Mouse (Mus musculus): ENCODE data around the gene Mtmr11. TPM values are rescaled to one million over a fixed set of nuclear protein-coding genes. Genes with fewer than 3 reads are reported as not detected.

The Mtmr11 gene
- 4.6 TPM for polyA plus RNA-seq (2012; fragmentation: generic; extraction: Trizol)

DNA sequence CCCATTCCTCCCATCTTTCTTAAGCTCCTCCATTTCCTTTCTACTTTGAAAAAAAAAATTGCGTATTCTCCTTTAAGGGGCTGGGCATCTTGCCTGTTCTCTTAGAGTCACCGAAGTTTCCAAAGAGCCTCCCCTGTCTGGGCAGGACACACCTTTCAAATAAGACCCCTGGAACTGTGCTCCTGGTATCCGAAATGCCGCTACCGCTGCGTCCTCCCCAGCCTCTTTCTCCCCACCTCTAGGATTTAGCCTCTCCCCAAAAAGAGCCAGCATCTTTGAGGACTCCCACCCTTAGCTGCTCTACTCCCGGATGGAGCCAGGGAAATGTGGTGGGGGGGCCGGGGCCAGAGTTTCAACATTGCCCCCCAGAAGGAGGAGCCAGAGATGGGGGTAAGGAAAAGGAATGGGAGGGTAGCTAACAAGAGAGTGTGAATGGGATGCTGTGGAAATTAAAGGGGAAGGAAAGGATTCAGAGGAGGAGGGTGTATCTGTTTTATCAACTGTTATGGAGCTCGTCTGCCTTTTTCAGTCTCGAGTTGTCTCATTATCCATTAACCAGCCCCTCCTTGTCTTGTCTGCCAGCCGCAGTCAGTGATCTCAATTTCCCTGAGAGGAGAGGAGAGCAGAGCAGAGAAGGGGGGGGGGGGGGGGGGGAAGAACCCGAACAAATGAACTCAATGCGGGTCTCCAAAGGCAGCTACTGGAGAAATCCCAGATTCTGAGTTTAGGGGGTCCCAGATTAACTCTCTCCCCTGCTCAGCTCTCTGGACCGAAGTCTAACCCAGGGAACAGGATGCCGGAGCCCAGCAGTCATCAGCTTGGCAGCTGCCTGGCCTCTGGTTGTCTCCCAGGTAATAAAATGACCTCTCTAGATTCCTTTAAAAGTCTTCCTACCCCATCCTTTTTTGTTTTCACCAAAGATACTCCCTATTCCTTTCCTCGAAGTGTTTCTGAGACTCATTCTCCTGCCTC, at the start of gene Mtmr11:
Gene Mtmr11, plus strand, starts transcription at position 136 of the 972 bp plus-strand sequence.
- Histone ChIP-seq H3K27me3 (ENCODE audit: control insufficient read depth, insufficient read depth, insufficient read length) (no peaks in the 10 kb centered on the region), H3K4me2 (ENCODE audit: low read depth) (peak within 1 kb of the TSS; percentile 97), H3K4me3 (peak within 1 kb of the TSS; percentile 31), H3K79me2 (ENCODE audit: control insufficient read depth, insufficient read depth) (no peaks in the 10 kb centered on the region), H3K36me3 (ENCODE audit: control insufficient read depth, insufficient read depth) (no peaks in the 10 kb centered on the region), H3ac (ENCODE audit: control insufficient read depth, insufficient read length) (peak within 1 kb of the TSS; percentile 11)
- TF ChIP-seq E2F4 (IDR thresholded peaks at IDR 0.05; ENCODE audit: insufficient read depth) (no peak), POLR2A (IDR thresholded peaks at IDR 0.05; ENCODE audit: insufficient read length, low read depth) (peak; percentile 20)

DNA sequence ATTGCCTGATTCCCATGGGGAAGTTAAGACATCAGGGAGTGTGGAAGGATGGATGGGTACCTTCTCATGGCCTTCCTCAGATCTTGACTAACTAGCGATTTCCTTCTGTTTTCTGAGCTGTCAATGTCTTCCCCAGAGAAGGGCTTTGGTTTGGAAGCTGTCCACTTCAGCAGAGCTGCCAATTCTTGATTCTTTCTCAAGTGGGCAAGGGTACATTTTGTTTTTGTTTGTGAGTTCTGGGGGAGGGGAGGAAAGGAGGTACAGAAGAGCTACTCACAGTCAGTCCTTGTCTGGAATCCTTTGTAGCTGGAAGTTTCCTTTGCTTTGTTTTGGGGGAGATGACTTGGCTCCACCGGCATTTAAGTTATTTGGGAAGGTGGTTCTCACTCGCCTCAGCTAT, 48.6 kb upstream of the Mtmr11 start:
- Histone ChIP-seq H3K79me2 (ENCODE audit: control insufficient read depth, insufficient read depth) (peaks cover 86% of the 10 kb centered on the region), H3K4me2 (ENCODE audit: low read depth) (peak overlapping the region; percentile 65), H3K4me3 (no peak overlapping the region), H3K27me3 (ENCODE audit: control insufficient read depth, insufficient read depth, insufficient read length) (no peaks in the 10 kb centered on the region), H3ac (ENCODE audit: control insufficient read depth, insufficient read length) (no peak overlapping the region), H3K36me3 (ENCODE audit: control insufficient read depth, insufficient read depth) (peaks cover 10% of the 10 kb centered on the region)
- TF ChIP-seq MYOG (IDR thresholded peaks at IDR 0.05; ENCODE audit: control insufficient read depth in 1 of 3, insufficient read depth in 1 of 3, insufficient read length in 2 of 3, low read depth in 2 of 3) (no peak), REST (IDR thresholded peaks at IDR 0.05; ENCODE audit: insufficient read depth, insufficient read length) (no peak), MAX (IDR thresholded peaks at IDR 0.05; ENCODE audit: low read depth) (no peak), SRF (IDR thresholded peaks at IDR 0.05; ENCODE audit: control insufficient read depth, insufficient read length, low read depth) (no peak), MYOD1 (IDR thresholded peaks at IDR 0.05; ENCODE audit: control insufficient read depth in 1 of 3, insufficient read length in 2 of 3, low read depth in 2 of 3) (no peak), E2F4 (IDR thresholded peaks at IDR 0.05; ENCODE audit: insufficient read depth) (no peak), USF1 (IDR thresholded peaks at IDR 0.05; ENCODE audit: low read depth) (no peak), TCF3 (IDR thresholded peaks at IDR 0.05; ENCODE audit: insufficient read length, low read depth) (no peak), CEBPB (IDR thresholded peaks at IDR 0.05; ENCODE audit: insufficient read depth, poor library complexity, severe bottlenecking) (no peak), POLR2AphosphoS2 (IDR thresholded peaks at IDR 0.05; ENCODE audit: insufficient read length, low read depth) (no peak), POLR2A (IDR thresholded peaks at IDR 0.05; ENCODE audit: insufficient read length, low read depth) (no peak), TCF12 (IDR thresholded peaks at IDR 0.05; ENCODE audit: insufficient read depth, poor library complexity, severe bottlenecking) (no peak)

DNA sequence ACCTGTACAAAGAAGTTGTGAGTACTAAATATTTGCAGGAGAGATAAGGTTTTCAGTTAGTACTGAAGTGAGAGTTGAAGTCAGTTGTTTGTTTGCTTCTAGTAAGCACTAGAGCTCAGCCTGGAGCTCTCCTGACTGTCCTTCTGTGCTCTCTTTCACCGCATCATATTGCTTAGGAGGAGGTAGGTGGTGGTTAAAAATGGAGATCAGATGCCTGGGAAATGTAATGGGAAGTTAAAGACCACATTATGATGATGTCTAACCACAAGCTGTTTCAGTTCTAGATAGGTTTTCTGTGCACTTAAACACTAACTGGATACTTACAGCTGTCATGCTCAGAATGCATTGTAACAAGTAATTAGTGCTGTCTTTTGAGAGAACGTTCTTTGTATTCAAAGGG, 43.7 kb upstream of the Mtmr11 start:
- Histone ChIP-seq H3K27me3 (ENCODE audit: control insufficient read depth, insufficient read depth, insufficient read length) (no peaks in the 10 kb centered on the region), H3K36me3 (ENCODE audit: control insufficient read depth, insufficient read depth) (no peaks in the 10 kb centered on the region), H3K4me2 (ENCODE audit: low read depth) (peak overlapping the region; percentile 54), H3ac (ENCODE audit: control insufficient read depth, insufficient read length) (no peak overlapping the region), H3K79me2 (ENCODE audit: control insufficient read depth, insufficient read depth) (peaks cover 89% of the 10 kb centered on the region), H3K4me3 (no peak overlapping the region)
- TF ChIP-seq REST (IDR thresholded peaks at IDR 0.05; ENCODE audit: insufficient read depth, insufficient read length) (no peak), MAX (IDR thresholded peaks at IDR 0.05; ENCODE audit: low read depth) (no peak), TCF3 (IDR thresholded peaks at IDR 0.05; ENCODE audit: insufficient read length, low read depth) (no peak), MYOG (IDR thresholded peaks at IDR 0.05; ENCODE audit: control insufficient read depth in 1 of 3, insufficient read depth in 1 of 3, insufficient read length in 2 of 3, low read depth in 2 of 3) (no peak), MYOD1 (IDR thresholded peaks at IDR 0.05; ENCODE audit: control insufficient read depth in 1 of 3, insufficient read length in 2 of 3, low read depth in 2 of 3) (no peak), E2F4 (IDR thresholded peaks at IDR 0.05; ENCODE audit: insufficient read depth) (no peak), POLR2A (IDR thresholded peaks at IDR 0.05; ENCODE audit: insufficient read length, low read depth) (no peak), CEBPB (IDR thresholded peaks at IDR 0.05; ENCODE audit: insufficient read depth, poor library complexity, severe bottlenecking) (no peak), SRF (IDR thresholded peaks at IDR 0.05; ENCODE audit: control insufficient read depth, insufficient read length, low read depth) (no peak), POLR2AphosphoS2 (IDR thresholded peaks at IDR 0.05; ENCODE audit: insufficient read length, low read depth) (no peak), USF1 (IDR thresholded peaks at IDR 0.05; ENCODE audit: low read depth) (no peak), TCF12 (IDR thresholded peaks at IDR 0.05; ENCODE audit: insufficient read depth, poor library complexity, severe bottlenecking) (no peak)

DNA sequence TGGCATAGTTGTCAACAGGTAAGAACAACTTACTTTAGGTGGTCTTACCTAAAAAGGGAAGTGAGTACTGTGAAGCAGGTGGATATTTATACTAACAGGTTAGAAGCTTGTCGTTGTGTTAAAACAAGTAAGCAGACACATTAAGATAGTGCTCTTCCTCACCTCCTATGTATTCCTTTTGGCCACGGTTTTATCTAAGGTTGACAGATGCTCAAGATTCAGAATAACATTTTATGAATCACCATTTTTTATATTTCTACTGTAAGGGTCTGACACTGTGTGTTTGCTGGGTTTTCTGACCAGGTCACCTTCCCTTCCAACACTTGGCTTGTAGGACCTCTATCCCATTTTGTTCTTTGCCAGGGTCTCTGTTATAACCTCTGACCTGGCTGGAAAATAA, 43.1 kb upstream of the Mtmr11 start:
- no peaks in the 10 kb centered on the region for H3K27me3 ChIP-seq (ENCODE audit: control insufficient read depth, insufficient read depth, insufficient read length)
- H3K36me3 ChIP-seq (ENCODE audit: control insufficient read depth, insufficient read depth): no peaks in the 10 kb centered on the region
- no peak overlapping the region for H3K4me3 ChIP-seq
- peaks cover 94% of the 10 kb centered on the region for H3K79me2 ChIP-seq (ENCODE audit: control insufficient read depth, insufficient read depth)
- no peak overlapping the region for H3ac ChIP-seq (ENCODE audit: control insufficient read depth, insufficient read length)
- TF ChIP-seq USF1 (IDR thresholded peaks at IDR 0.05; ENCODE audit: low read depth) (no peak), POLR2AphosphoS2 (IDR thresholded peaks at IDR 0.05; ENCODE audit: insufficient read length, low read depth) (no peak), CEBPB (IDR thresholded peaks at IDR 0.05; ENCODE audit: insufficient read depth, poor library complexity, severe bottlenecking) (no peak), MYOG (IDR thresholded peaks at IDR 0.05; ENCODE audit: control insufficient read depth in 1 of 3, insufficient read depth in 1 of 3, insufficient read length in 2 of 3, low read depth in 2 of 3) (no peak)
- H3K4me2 ChIP-seq (ENCODE audit: low read depth): peak overlapping the region; percentile 54

DNA sequence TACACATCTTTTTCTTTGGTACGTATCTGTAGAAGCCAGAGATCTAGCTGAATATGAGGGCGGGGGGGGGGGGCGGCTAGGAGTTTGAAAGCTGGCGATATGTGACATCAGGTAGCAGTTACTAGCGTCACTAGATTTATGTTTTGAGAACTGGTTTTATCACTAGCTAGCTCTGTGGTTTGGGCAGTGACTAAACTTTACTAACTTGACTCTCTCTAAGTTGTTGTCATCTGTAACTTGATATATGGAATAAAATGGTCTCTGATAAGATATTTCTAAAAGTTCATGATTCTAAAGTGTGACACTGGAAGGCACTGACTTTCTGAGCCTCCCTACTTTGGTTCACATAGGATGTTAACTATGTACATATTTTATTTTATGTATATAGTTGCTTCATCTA, 37.6 kb upstream of the Mtmr11 start:
- H3K27me3 ChIP-seq (ENCODE audit: control insufficient read depth, insufficient read depth, insufficient read length): no peaks in the 10 kb centered on the region

More for the DNA sequence above, 37.6 kb upstream of the Mtmr11 start:
- TF ChIP-seq POLR2AphosphoS2 (IDR thresholded peaks at IDR 0.05; ENCODE audit: insufficient read length, low read depth) (no peak), TCF12 (IDR thresholded peaks at IDR 0.05; ENCODE audit: insufficient read depth, poor library complexity, severe bottlenecking) (no peak), POLR2A (IDR thresholded peaks at IDR 0.05; ENCODE audit: insufficient read length, low read depth) (no peak), USF1 (IDR thresholded peaks at IDR 0.05; ENCODE audit: low read depth) (no peak), MAX (IDR thresholded peaks at IDR 0.05; ENCODE audit: low read depth) (no peak), MYOD1 (IDR thresholded peaks at IDR 0.05; ENCODE audit: control insufficient read depth in 1 of 3, insufficient read length in 2 of 3, low read depth in 2 of 3) (no peak), TCF3 (IDR thresholded peaks at IDR 0.05; ENCODE audit: insufficient read length, low read depth) (no peak), MYOG (IDR thresholded peaks at IDR 0.05; ENCODE audit: control insufficient read depth in 1 of 3, insufficient read depth in 1 of 3, insufficient read length in 2 of 3, low read depth in 2 of 3) (no peak), REST (IDR thresholded peaks at IDR 0.05; ENCODE audit: insufficient read depth, insufficient read length) (no peak), CEBPB (IDR thresholded peaks at IDR 0.05; ENCODE audit: insufficient read depth, poor library complexity, severe bottlenecking) (no peak)
- H3K4me2 ChIP-seq (ENCODE audit: low read depth): no peak overlapping the region
- H3K36me3 ChIP-seq (ENCODE audit: control insufficient read depth, insufficient read depth): no peaks in the 10 kb centered on the region
- H3ac ChIP-seq (ENCODE audit: control insufficient read depth, insufficient read length): no peak overlapping the region
- no peak overlapping the region for H3K4me3 ChIP-seq
- H3K79me2 ChIP-seq (ENCODE audit: control insufficient read depth, insufficient read depth): peaks cover 87% of the 10 kb centered on the region

Measured in myocyte (in vitro differentiated cells).